Mouse (Mus musculus): ENCODE measurements around the gene Polr2a.
A peak's percentile ranks its signal among the peaks of the same experiment; 100 is the strongest.
"Not testable (repeated sequence)": the region's sequence is repeated elsewhere in the genome, so short reads cannot be mapped to it uniquely, and the experiment has no call there.

The Polr2a gene

GRCm38 (mm10) chr11:69704613-69705010 is 53.8 kb downstream of the Polr2a start:
- no peak for DNase-seq (ENCODE audit: low spot score)

GRCm38 (mm10) chr11:69703814-69704612 is 54.4 kb downstream of the Polr2a start:
- DNase-seq (ENCODE audit: low spot score) = no peak

GRCm38 (mm10) chr11:69703381-69703780 is 55.1 kb downstream of the Polr2a start:
- not testable (repeated sequence) for DNase-seq (ENCODE audit: low spot score)

- not testable (repeated sequence) for DNase-seq (ENCODE audit: low spot score)
Observed at GRCm38 (mm10) chr11:69702886-69703285, 55.6 kb downstream of the Polr2a start.

- DNase-seq (ENCODE audit: low spot score) = no peak
Observed at GRCm38 (mm10) chr11:69699595-69699994, 58.8 kb downstream of the Polr2a start.

GRCm38 (mm10) chr11:69698574-69698973 is 59.9 kb downstream of the Polr2a start:
- no peak for DNase-seq (ENCODE audit: low spot score)

GRCm38 (mm10) chr11:69697396-69697795 is 61.0 kb downstream of the Polr2a start:
- no peak for DNase-seq (ENCODE audit: low spot score)

GRCm38 (mm10) chr11:69695361-69696181 is 62.9 kb downstream of the Polr2a start, which contains the start of the genes Tnfsf12 and Tnfsfm13:
Gene Tnfsf12 (minus strand): TSS chr11:69695849.
Gene Tnfsfm13 (minus strand): TSS chr11:69696098.
- DNase-seq (ENCODE audit: low spot score) = peak; percentile 59

- no peak for DNase-seq (ENCODE audit: low spot score)
Observed at GRCm38 (mm10) chr11:69695046-69695360, 63.4 kb downstream of the Polr2a start.

- no peak for DNase-seq (ENCODE audit: low spot score)
Observed at GRCm38 (mm10) chr11:69693421-69693965, 64.9 kb downstream of the Polr2a start.

GRCm38 (mm10) chr11:69692863-69693262 is 65.6 kb downstream of the Polr2a start:
- DNase-seq (ENCODE audit: low spot score) = no peak

- DNase-seq (ENCODE audit: low spot score) = no peak
Observed at GRCm38 (mm10) chr11:69692196-69692811, 66.1 kb downstream of the Polr2a start.

- DNase-seq (ENCODE audit: low spot score) = no peak
Observed at GRCm38 (mm10) chr11:69689891-69690290, 68.5 kb downstream of the Polr2a start.

GRCm38 (mm10) chr11:69687061-69687460 is 71.4 kb downstream of the Polr2a start:
- DNase-seq (ENCODE audit: low spot score) = no peak

- peak; percentile 75 for DNase-seq (ENCODE audit: low spot score)
Observed at GRCm38 (mm10) chr11:69686377-69686776, 72.1 kb downstream of the Polr2a start.

GRCm38 (mm10) chr11:69685526-69686148 is 72.8 kb downstream of the Polr2a start, which contains the start of gene Tnfsf13:
Gene Tnfsf13 (minus strand): TSS chr11:69685784.
- peak; percentile 77 for DNase-seq (ENCODE audit: low spot score)

- DNase-seq (ENCODE audit: low spot score) = no peak
Observed at GRCm38 (mm10) chr11:69684936-69685335, 73.5 kb downstream of the Polr2a start.

GRCm38 (mm10) chr11:69684128-69684745 is 74.2 kb downstream of the Polr2a start:
- DNase-seq (ENCODE audit: low spot score) = no peak
